Mouse (Mus musculus) midbrain, embryonic 10.5 days (tissue): ENCODE measurements around the gene Col11a2. TPM values are rescaled to one million over a fixed set of nuclear protein-coding genes. Genes with fewer than 3 reads are reported as not detected.

ENCODE experiments used
- DNase-seq: peaks from one replicate; pipeline ENCODE4 v3.0.0-alpha.2; 2017; ENCODE audit warnings: low spot score
- H3K27ac ChIP-seq: fragments of 300-500 bp; sonication (generic); replicated peaks from 2 replicates; pipeline ENCODE4 v1.5.1; 2016; ENCODE audit warnings: mild to moderate bottlenecking
- H3K27me3 ChIP-seq: fragments of 300-500 bp; sonication (generic); 2 replicates; pipeline ENCODE4 v1.6.1; 2016; ENCODE audit warnings: low read depth, mild to moderate bottlenecking; ENCODE audit not compliant: poor library complexity, severe bottlenecking
- H3K36me3 ChIP-seq: fragments of 300-500 bp; sonication (generic); 2 replicates; pipeline ENCODE4 v1.6.1; 2016; ENCODE audit warnings: mild to moderate bottlenecking, moderate library complexity
- H3K4me1 ChIP-seq: fragments of 300-500 bp; sonication (generic); 2 replicates; pipeline ENCODE4 v1.6.1; 2016
- H3K4me3 ChIP-seq: fragments of 300-500 bp; sonication (generic); 2 replicates; pipeline ENCODE4 v1.5.1; 2016; ENCODE audit warnings: mild to moderate bottlenecking, moderate library complexity
- H3K9me3 ChIP-seq: fragments of 300-500 bp; sonication (generic); replicated peaks from 2 replicates; pipeline ENCODE4 v1.6.1; 2016; ENCODE audit warnings: mild to moderate bottlenecking
- WGBS: fragments of 180-500 bp; shearing (Covaris S2); methylation state at CpG from one replicate; pipeline ENCODE4 v1.1.7; 2016; 5-methylcytosine and 5-hydroxymethylcytosine counted together
- polyA plus RNA-seq: library from polyadenylated mRNA; unstranded; fragments of >200 nt; fragmentation: Nextera tagmentation; extraction: Ambion mirVana; gene quantifications from 2 replicates; pipeline ENCODE4 v1.2.1, GENCODE M21; 2016

The Col11a2 gene
- polyA plus RNA-seq, 1 experiment from 2014 or later, result 1.1 TPM

- H3K27ac ChIP-seq, result no peak overlapping the region; the same call in 1 of the 2 replicates
- peaks cover 13% of the 10 kb centered on the region for H3K4me1 ChIP-seq
- no peak overlapping the region for H3K4me3 ChIP-seq
- WGBS, result 54% methylated on average over 2 of the region's 2 CpGs
- DNase-seq, result no peak
- no peaks in the 10 kb centered on the region for H3K36me3 ChIP-seq
- no peaks in the 10 kb centered on the region for H3K9me3 ChIP-seq
- peaks cover 4% of the 10 kb centered on the region; the same call in 1 of the 2 replicates for H3K27me3 ChIP-seq
Measured at GRCm38 (mm10) chr17:34087386-34087785, 48.1 kb downstream of the Col11a2 start.

- no peak for DNase-seq
- no peak overlapping the region for H3K4me3 ChIP-seq
- 90% methylated on average over 11 of the region's 11 CpGs for WGBS
- no peaks in the 10 kb centered on the region for H3K36me3 ChIP-seq
- peaks cover 4% of the 10 kb centered on the region; the same call in 1 of the 2 replicates for H3K27me3 ChIP-seq
- H3K9me3 ChIP-seq, result no peaks in the 10 kb centered on the region
- peaks cover 11% of the 10 kb centered on the region for H3K4me1 ChIP-seq
- no peak overlapping the region for H3K27ac ChIP-seq
Measured at GRCm38 (mm10) chr17:34088124-34088523, 48.9 kb downstream of the Col11a2 start.

DNA sequence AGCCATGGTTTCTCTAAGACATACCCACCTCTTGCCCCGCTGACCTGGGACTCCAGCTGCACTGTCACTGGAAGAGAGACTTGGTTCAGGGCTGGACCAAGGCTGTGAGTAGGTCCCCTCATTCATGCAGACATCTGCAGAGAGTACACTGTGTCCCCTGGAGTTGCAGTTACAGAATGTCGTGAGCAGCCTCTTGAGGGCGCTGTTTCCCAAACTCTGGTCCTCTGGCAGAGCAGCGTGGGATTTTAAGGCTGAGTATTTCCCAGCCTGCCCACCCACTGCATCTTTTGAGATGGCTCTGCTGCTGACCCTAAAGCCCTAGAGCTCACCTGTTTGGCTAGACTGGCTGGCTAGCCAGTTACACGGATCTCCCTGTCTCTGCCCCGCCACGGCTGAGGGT, 51.7 kb downstream of the Col11a2 start:
- WGBS, result 43% methylated on average over 7 of the region's 7 CpGs
- peaks cover 16% of the 10 kb centered on the region for H3K4me1 ChIP-seq
- no peak for DNase-seq
- H3K27me3 ChIP-seq, result no peaks in the 10 kb centered on the region
- no peaks in the 10 kb centered on the region; the same call in 1 of the 2 replicates for H3K9me3 ChIP-seq
- H3K4me3 ChIP-seq, result no peak overlapping the region
- no peaks in the 10 kb centered on the region for H3K36me3 ChIP-seq
- H3K27ac ChIP-seq, result no peak overlapping the region

GRCm38 (mm10) chr17:34092197-34092875, 53.1 kb downstream of the Col11a2 start, which contains the start of gene H2-Oa:
H2-Oa (plus strand) TSS chr17:34092340.
- Histone ChIP-seq H3K9me3 (no peaks in the 10 kb centered on the region; the same call in 1 of the 2 replicates), H3K4me1 (peaks cover 16% of the 10 kb centered on the region), H3K4me3 (no peak within 1 kb of the TSS; the same call in 1 of the 2 replicates), H3K27ac (no peak within 1 kb of the TSS; the same call in 1 of the 2 replicates), H3K36me3 (no peaks in the 10 kb centered on the region), H3K27me3 (no peaks in the 10 kb centered on the region)
- no peak for DNase-seq
- 48% methylated on average over 11 of the region's 11 CpGs for whole genome bisulfite sequencing

GRCm38 (mm10) chr17:34093199-34093874, 54.1 kb downstream of the Col11a2 start:
- no peaks in the 10 kb centered on the region; the same call in 1 of the 2 replicates for H3K9me3 ChIP-seq
- no peaks in the 10 kb centered on the region for H3K27me3 ChIP-seq
- peaks cover 16% of the 10 kb centered on the region for H3K4me1 ChIP-seq
- WGBS, result 34% methylated on average over 7 of the region's 7 CpGs
- no peaks in the 10 kb centered on the region for H3K36me3 ChIP-seq
- H3K27ac ChIP-seq, result peak overlapping the region; percentile 59; the same call in 1 of the 2 replicates
- DNase-seq, result peak; percentile 74
- peak overlapping the region; percentile 27 for H3K4me3 ChIP-seq

GRCm38 (mm10) chr17:34094283-34095035, 55.2 kb downstream of the Col11a2 start:
- WGBS, result 84% methylated on average over 27 of the region's 27 CpGs
- no peak for DNase-seq

GRCm38 (mm10) chr17:34096497-34097010, 57.3 kb downstream of the Col11a2 start:
- Histone ChIP-seq H3K4me3 (no peak overlapping the region), H3K4me1 (peaks cover 18% of the 10 kb centered on the region), H3K27me3 (peaks cover 12% of the 10 kb centered on the region), H3K9me3 (no peaks in the 10 kb centered on the region; the same call in 1 of the 2 replicates), H3K36me3 (no peaks in the 10 kb centered on the region), H3K27ac (no peak overlapping the region)
- DNase-seq, result no peak
- WGBS, result 79% methylated on average over 3 of the region's 3 CpGs

More at GRCm38 (mm10) chr17:34094283-34095035, 55.2 kb downstream of the Col11a2 start:
- Histone ChIP-seq H3K36me3 (no peaks in the 10 kb centered on the region), H3K4me3 (no peak overlapping the region), H3K27ac (no peak overlapping the region), H3K27me3 (no peaks in the 10 kb centered on the region), H3K4me1 (peaks cover 16% of the 10 kb centered on the region), H3K9me3 (no peaks in the 10 kb centered on the region; the same call in 1 of the 2 replicates)

- no peak for DNase-seq
Measured at GRCm38 (mm10) chr17:34097272-34097671, 58.0 kb downstream of the Col11a2 start.

GRCm38 (mm10) chr17:34098709-34099479, 59.7 kb downstream of the Col11a2 start:
- 70% methylated on average over 10 of the region's 10 CpGs for WGBS
- no peak overlapping the region for H3K4me3 ChIP-seq

More at GRCm38 (mm10) chr17:34097272-34097671, 58.0 kb downstream of the Col11a2 start:
- H3K4me3 ChIP-seq, result no peak overlapping the region
- H3K36me3 ChIP-seq, result no peaks in the 10 kb centered on the region
- no peaks in the 10 kb centered on the region; the same call in 1 of the 2 replicates for H3K9me3 ChIP-seq
- peaks cover 19% of the 10 kb centered on the region for H3K4me1 ChIP-seq
- 78% methylated on average over 5 of the region's 5 CpGs for WGBS
- H3K27me3 ChIP-seq, result peaks cover 12% of the 10 kb centered on the region
- no peak overlapping the region for H3K27ac ChIP-seq

DNA sequence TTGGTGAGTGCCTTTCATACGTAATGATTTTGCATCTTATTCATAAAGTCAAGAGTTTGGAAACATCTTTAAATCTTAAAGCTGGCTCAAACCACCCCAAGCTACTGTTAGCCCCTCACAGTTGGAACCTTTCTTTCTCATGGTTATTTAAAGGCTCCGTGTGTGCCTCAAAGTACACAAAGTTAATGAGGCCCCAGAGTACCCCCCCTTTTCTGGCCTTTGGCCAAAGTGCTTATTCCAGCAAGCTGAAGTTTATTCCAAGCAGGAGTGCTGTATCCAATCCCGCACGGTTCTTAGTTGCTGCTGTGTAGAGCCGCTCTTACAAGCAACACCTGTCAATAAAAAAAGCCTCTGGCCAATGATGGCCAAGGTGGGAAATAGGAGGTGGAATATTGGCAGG, 60.3 kb downstream of the Col11a2 start:
- Histone ChIP-seq H3K9me3 (no peaks in the 10 kb centered on the region; the same call in 1 of the 2 replicates), H3K36me3 (no peaks in the 10 kb centered on the region), H3K27ac (no peak overlapping the region), H3K27me3 (peaks cover 12% of the 10 kb centered on the region), H3K4me1 (peaks cover 5% of the 10 kb centered on the region; the same call in 1 of the 2 replicates), H3K4me3 (no peak overlapping the region)
- no peak for DNase-seq
- WGBS, result 72% methylated on average over 5 of the region's 5 CpGs

More at GRCm38 (mm10) chr17:34098709-34099479, 59.7 kb downstream of the Col11a2 start:
- Histone ChIP-seq H3K36me3 (no peaks in the 10 kb centered on the region), H3K27me3 (peaks cover 12% of the 10 kb centered on the region), H3K4me1 (peaks cover 7% of the 10 kb centered on the region), H3K27ac (no peak overlapping the region), H3K9me3 (no peaks in the 10 kb centered on the region; the same call in 1 of the 2 replicates)
- no peak for DNase-seq

DNA sequence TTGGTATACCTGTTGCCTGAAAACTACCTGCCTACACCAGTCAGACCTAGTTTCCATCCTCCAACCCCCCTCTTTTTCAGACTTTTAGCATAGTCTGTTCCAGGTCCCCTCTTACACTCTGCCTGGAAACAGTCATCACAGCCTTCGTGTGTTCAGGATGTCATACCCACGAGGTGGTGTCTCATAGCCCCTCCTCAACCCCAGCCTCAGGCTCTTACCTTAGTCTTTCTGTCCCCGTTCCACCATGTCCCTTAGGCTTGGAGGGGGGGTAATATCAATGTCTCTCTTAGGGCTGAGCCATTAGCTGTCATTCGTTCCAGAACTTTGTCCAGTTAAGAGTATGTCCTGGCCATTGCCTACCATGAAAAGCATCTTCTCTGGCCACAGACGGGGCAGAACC, 61.9 kb downstream of the Col11a2 start:
- DNase-seq, result no peak
- peaks cover 12% of the 10 kb centered on the region for H3K27me3 ChIP-seq
- H3K9me3 ChIP-seq, result no peaks in the 10 kb centered on the region
- WGBS, result 36% methylated on average over 5 of the region's 5 CpGs
- H3K4me1 ChIP-seq, result peaks cover 5% of the 10 kb centered on the region; the same call in 1 of the 2 replicates
- H3K36me3 ChIP-seq, result no peaks in the 10 kb centered on the region
- 0 out of 2 replicates have a peak overlapping the region, but pooled peaks have one; percentile 28 for H3K4me3 ChIP-seq
- no peak overlapping the region for H3K27ac ChIP-seq
